Mouse (Mus musculus): ENCODE measurements around the gene Eif5b. TPM values are rescaled to one million over a fixed set of nuclear protein-coding genes. Genes with fewer than 3 reads are reported as not detected.

Gene Eif5b
- total and polyA plus RNA-seq, 2 experiments = 3.4 to 17.1 TPM

GRCm38 (mm10) chr1:38035521-38035920 lies 37.7 kb downstream of the Eif5b start:
- Histone ChIP-seq H3K4me3 (ENCODE audit: insufficient read depth, low read depth, low read length) (no peak overlapping the region), H3K79me2 (ENCODE audit: control insufficient read depth, insufficient read depth, low read length) (no peaks in the 10 kb centered on the region), H3K27ac (replicated peaks; ENCODE audit: insufficient read depth, low read depth, low read length) (no peak overlapping the region), H3K36me3 (ENCODE audit: control insufficient read depth, insufficient read depth, low read length) (peaks cover 54% of the 10 kb centered on the region), H3K9ac (ENCODE audit: low read depth, low read length) (no peak overlapping the region), H3K27me3 (ENCODE audit: control insufficient read depth, insufficient read depth, low read length) (no peaks in the 10 kb centered on the region), H3K4me1 (ENCODE audit: control insufficient read depth, insufficient read depth, low read length) (peaks cover 3% of the 10 kb centered on the region)
- TF ChIP-seq CTCF (IDR thresholded peaks at IDR 0.05; ENCODE audit: low read depth, low read length) (no peak), POLR2A (IDR thresholded peaks at IDR 0.05; ENCODE audit: extremely low read depth, insufficient read depth, low read length) (no peak)
- 92% methylated on average over 4 of the region's 4 CpGs for WGBS
- DNase-seq (ENCODE audit: extremely low read depth, low read depth, low spot score) = no peak

- TF ChIP-seq POLR2A (IDR thresholded peaks at IDR 0.05; ENCODE audit: extremely low read depth, insufficient read depth, low read length) = no peak
- TF ChIP-seq CTCF (IDR thresholded peaks at IDR 0.05; ENCODE audit: low read depth, low read length) = no peak
- Histone ChIP-seq H3K27ac (replicated peaks; ENCODE audit: insufficient read depth, low read depth, low read length) (no peak overlapping the region), H3K4me1 (ENCODE audit: control insufficient read depth, insufficient read depth, low read length) (no peaks in the 10 kb centered on the region), H3K36me3 (ENCODE audit: control insufficient read depth, insufficient read depth, low read length) (peaks cover 58% of the 10 kb centered on the region), H3K27me3 (ENCODE audit: control insufficient read depth, insufficient read depth, low read length) (no peaks in the 10 kb centered on the region), H3K79me2 (ENCODE audit: control insufficient read depth, insufficient read depth, low read length) (no peaks in the 10 kb centered on the region), H3K4me3 (ENCODE audit: insufficient read depth, low read depth, low read length) (no peak overlapping the region), H3K9ac (ENCODE audit: low read depth, low read length) (no peak overlapping the region)
- 95% methylated on average over 5 of the region's 5 CpGs for WGBS
- no peak for DNase-seq (ENCODE audit: extremely low read depth, low read depth, low spot score)
These were observed 39.6 kb downstream of the Eif5b start for GRCm38 (mm10) chr1:38037375-38037774.

- no peak overlapping the region for H3K4me3 ChIP-seq (ENCODE audit: insufficient read depth, low read depth, low read length)
- H3K79me2 ChIP-seq (ENCODE audit: control insufficient read depth, insufficient read depth, low read length) = no peaks in the 10 kb centered on the region
- H3K27ac ChIP-seq (replicated peaks; ENCODE audit: insufficient read depth, low read depth, low read length) = no peak overlapping the region
- no peak overlapping the region for H3K9ac ChIP-seq (ENCODE audit: low read depth, low read length)
- TF ChIP-seq CTCF (IDR thresholded peaks at IDR 0.05; ENCODE audit: low read depth, low read length) (no peak), POLR2A (IDR thresholded peaks at IDR 0.05; ENCODE audit: extremely low read depth, insufficient read depth, low read length) (no peak)
- H3K36me3 ChIP-seq (ENCODE audit: control insufficient read depth, insufficient read depth, low read length) = peaks cover 50% of the 10 kb centered on the region
- H3K27me3 ChIP-seq (ENCODE audit: control insufficient read depth, insufficient read depth, low read length) = no peaks in the 10 kb centered on the region
- DNase-seq (ENCODE audit: extremely low read depth, low read depth, low spot score) = no peak
- H3K4me1 ChIP-seq (ENCODE audit: control insufficient read depth, insufficient read depth, low read length) = no peaks in the 10 kb centered on the region
- 96% methylated on average over 2 of the region's 2 CpGs for WGBS
These were observed 41.1 kb downstream of the Eif5b start for GRCm38 (mm10) chr1:38038898-38039297.

GRCm38 (mm10) chr1:38048121-38048520 lies 50.3 kb downstream of the Eif5b start:
- Histone ChIP-seq H3K27ac (replicated peaks; ENCODE audit: insufficient read depth, low read depth, low read length) (no peak overlapping the region), H3K9ac (ENCODE audit: low read depth, low read length) (no peak overlapping the region), H3K27me3 (ENCODE audit: control insufficient read depth, insufficient read depth, low read length) (no peaks in the 10 kb centered on the region), H3K4me3 (ENCODE audit: insufficient read depth, low read depth, low read length) (no peak overlapping the region), H3K79me2 (ENCODE audit: control insufficient read depth, insufficient read depth, low read length) (no peaks in the 10 kb centered on the region), H3K4me1 (ENCODE audit: control insufficient read depth, insufficient read depth, low read length) (no peaks in the 10 kb centered on the region), H3K36me3 (ENCODE audit: control insufficient read depth, insufficient read depth, low read length) (peaks cover 80% of the 10 kb centered on the region)
- no peak for TF ChIP-seq CTCF (IDR thresholded peaks at IDR 0.05; ENCODE audit: low read depth, low read length)
- TF ChIP-seq POLR2A (IDR thresholded peaks at IDR 0.05; ENCODE audit: extremely low read depth, insufficient read depth, low read length) = no peak
- peak; percentile 25 for DNase-seq (ENCODE audit: extremely low read depth, low read depth, low spot score)
- WGBS = 64% methylated on average over 3 of the region's 3 CpGs

- DNase-seq (ENCODE audit: extremely low read depth, low read depth, low spot score) = no peak
- Histone ChIP-seq H3K27ac (replicated peaks; ENCODE audit: insufficient read depth, low read depth, low read length) (no peak overlapping the region), H3K27me3 (ENCODE audit: control insufficient read depth, insufficient read depth, low read length) (no peaks in the 10 kb centered on the region), H3K79me2 (ENCODE audit: control insufficient read depth, insufficient read depth, low read length) (no peaks in the 10 kb centered on the region), H3K4me1 (ENCODE audit: control insufficient read depth, insufficient read depth, low read length) (no peaks in the 10 kb centered on the region), H3K4me3 (ENCODE audit: insufficient read depth, low read depth, low read length) (no peak overlapping the region), H3K9ac (ENCODE audit: low read depth, low read length) (no peak overlapping the region), H3K36me3 (ENCODE audit: control insufficient read depth, insufficient read depth, low read length) (peaks cover 91% of the 10 kb centered on the region)
- TF ChIP-seq POLR2A (IDR thresholded peaks at IDR 0.05; ENCODE audit: extremely low read depth, insufficient read depth, low read length) (no peak), CTCF (IDR thresholded peaks at IDR 0.05; ENCODE audit: low read depth, low read length) (no peak)
- 57% methylated on average over 4 of the region's 4 CpGs for WGBS
These were observed 51.8 kb downstream of the Eif5b start for GRCm38 (mm10) chr1:38049562-38049961.

- Histone ChIP-seq H3K4me3 (ENCODE audit: insufficient read depth, low read depth, low read length) (no peak overlapping the region), H3K27me3 (ENCODE audit: control insufficient read depth, insufficient read depth, low read length) (no peaks in the 10 kb centered on the region), H3K27ac (replicated peaks; ENCODE audit: insufficient read depth, low read depth, low read length) (no peak overlapping the region), H3K4me1 (ENCODE audit: control insufficient read depth, insufficient read depth, low read length) (no peaks in the 10 kb centered on the region), H3K9ac (ENCODE audit: low read depth, low read length) (no peak overlapping the region), H3K36me3 (ENCODE audit: control insufficient read depth, insufficient read depth, low read length) (peaks cover 73% of the 10 kb centered on the region), H3K79me2 (ENCODE audit: control insufficient read depth, insufficient read depth, low read length) (no peaks in the 10 kb centered on the region)
- 80% methylated on average over 5 of the region's 5 CpGs for WGBS
- TF ChIP-seq POLR2A (IDR thresholded peaks at IDR 0.05; ENCODE audit: extremely low read depth, insufficient read depth, low read length) = no peak
- TF ChIP-seq CTCF (IDR thresholded peaks at IDR 0.05; ENCODE audit: low read depth, low read length) = no peak
- peak; percentile 24 for DNase-seq (ENCODE audit: extremely low read depth, low read depth, low spot score)
These were observed 57.4 kb downstream of the Eif5b start for GRCm38 (mm10) chr1:38055176-38055575.

All from liver, adult 2 months (tissue).